Mouse (Mus musculus): ENCODE data around the gene Cfap97d1.

Gene Cfap97d1

GRCm38 (mm10) chr11:101984054-101985025 is at the start of gene Cfap97d1:
Gene Cfap97d1 (plus strand): TSS chr11:101984279.
- peak; percentile 51 for DNase-seq (ENCODE audit: low read depth)

GRCm38 (mm10) chr11:101935743-101936142 is 48.3 kb upstream of the Cfap97d1 start:
- no peak for DNase-seq (ENCODE audit: low read depth)

- DNase-seq (ENCODE audit: low read depth): no peak
These were observed 47.7 kb upstream of the Cfap97d1 start for GRCm38 (mm10) chr11:101936421-101936820.

- DNase-seq (ENCODE audit: low read depth): no peak
These were observed 47.0 kb upstream of the Cfap97d1 start for GRCm38 (mm10) chr11:101937108-101937507.

- DNase-seq (ENCODE audit: low read depth): no peak
These were observed 41.0 kb upstream of the Cfap97d1 start for GRCm38 (mm10) chr11:101943055-101943454.

- no peak for DNase-seq (ENCODE audit: low read depth)
These were observed 37.6 kb upstream of the Cfap97d1 start for GRCm38 (mm10) chr11:101946525-101946924.

GRCm38 (mm10) chr11:101950021-101950420 is 34.1 kb upstream of the Cfap97d1 start:
- DNase-seq (ENCODE audit: low read depth): no peak

GRCm38 (mm10) chr11:101952541-101953341 is 31.3 kb upstream of the Cfap97d1 start:
- DNase-seq (ENCODE audit: low read depth): no peak

GRCm38 (mm10) chr11:101953441-101953840 is 30.6 kb upstream of the Cfap97d1 start:
- no peak for DNase-seq (ENCODE audit: low read depth)

- no peak for DNase-seq (ENCODE audit: low read depth)
These were observed 26.6 kb upstream of the Cfap97d1 start for GRCm38 (mm10) chr11:101957476-101957875.

GRCm38 (mm10) chr11:101963043-101963442 is 21.0 kb upstream of the Cfap97d1 start:
- no peak for DNase-seq (ENCODE audit: low read depth)

GRCm38 (mm10) chr11:101963473-101964291 is 20.4 kb upstream of the Cfap97d1 start:
- DNase-seq (ENCODE audit: low read depth): no peak

- DNase-seq (ENCODE audit: low read depth): no peak
These were observed 19.4 kb upstream of the Cfap97d1 start for GRCm38 (mm10) chr11:101964647-101965046.

- DNase-seq (ENCODE audit: low read depth): no peak
These were observed 18.5 kb upstream of the Cfap97d1 start for GRCm38 (mm10) chr11:101965553-101965952.

- no peak for DNase-seq (ENCODE audit: low read depth)
These were observed 17.0 kb upstream of the Cfap97d1 start, which contains the start of gene Sost for GRCm38 (mm10) chr11:101966965-101967614. Gene Sost (minus strand): TSS chr11:101967015.

- DNase-seq (ENCODE audit: low read depth): no peak
These were observed 15.8 kb upstream of the Cfap97d1 start for GRCm38 (mm10) chr11:101968311-101968710.

- peak; percentile 69 for DNase-seq (ENCODE audit: low read depth)
These were observed 15.3 kb upstream of the Cfap97d1 start for GRCm38 (mm10) chr11:101968791-101969190.

GRCm38 (mm10) chr11:101969835-101970234 is 14.2 kb upstream of the Cfap97d1 start:
- DNase-seq (ENCODE audit: low read depth): no peak

GRCm38 (mm10) chr11:101971410-101971809 is 12.7 kb upstream of the Cfap97d1 start:
- peak; percentile 38 for DNase-seq (ENCODE audit: low read depth)

- DNase-seq (ENCODE audit: low read depth): no peak
These were observed 12.0 kb upstream of the Cfap97d1 start for GRCm38 (mm10) chr11:101972097-101972496.

GRCm38 (mm10) chr11:101972651-101973050 is 11.4 kb upstream of the Cfap97d1 start:
- no peak for DNase-seq (ENCODE audit: low read depth)
